Mouse (Mus musculus): ENCODE measurements around the gene Lrp6. TPM values are rescaled to one million over a fixed set of nuclear protein-coding genes. Genes with fewer than 3 reads are reported as not detected.

Gene Lrp6
- polyA plus RNA-seq, 1 experiment from 2014 or later = 33.6 TPM

DNA sequence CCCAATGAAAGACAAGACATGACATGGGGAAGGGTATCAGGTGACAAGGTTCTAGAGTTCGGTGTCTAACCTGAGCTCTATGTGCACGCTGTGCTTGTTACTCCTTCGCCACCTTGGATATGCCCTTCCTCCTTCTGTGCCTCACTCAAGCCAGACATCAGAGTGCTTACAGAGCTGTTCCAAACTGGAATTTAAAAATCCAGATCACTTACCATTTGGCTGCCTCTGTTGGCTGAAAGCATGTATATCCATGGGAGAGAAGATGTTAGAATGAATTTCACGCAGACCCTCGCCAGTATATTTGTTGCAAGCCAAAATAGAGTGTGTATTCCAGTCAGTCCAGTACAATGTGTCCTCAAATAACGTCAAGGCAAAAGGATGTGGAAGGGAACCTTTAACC lies 53.8 kb downstream of the Lrp6 start:
- ATAC-seq (replicated peaks; ENCODE audit: insufficient number of reproducible peaks, low FRiP score, low TSS enrichment, low read depth) = no peak
- no peak overlapping the region for H3K4me2 ChIP-seq (ENCODE audit: low read depth, low read length)
- WGBS = 72% methylated on average over 6 of the region's 6 CpGs
- peaks cover 5% of the 10 kb centered on the region for H3K4me1 ChIP-seq (ENCODE audit: control insufficient read depth, insufficient read depth, low read length)
- DNase-seq (ENCODE audit: low spot score) = no peak
- H3K27me3 ChIP-seq (ENCODE audit: control insufficient read depth, insufficient read depth, low read length) = no peaks in the 10 kb centered on the region
- no peaks in the 10 kb centered on the region for H3K36me3 ChIP-seq (replicated peaks; ENCODE audit: control insufficient read depth, insufficient read depth, low read depth, low read length)
- no peaks in the 10 kb centered on the region for H3K9me3 ChIP-seq (replicated peaks; ENCODE audit: control insufficient read depth, low read length)
- H3K27ac ChIP-seq (replicated peaks; ENCODE audit: low read depth, low read length) = no peak overlapping the region
- H3K4me3 ChIP-seq (ENCODE audit: low read depth, low read length) = no peak overlapping the region
- H3K9ac ChIP-seq (replicated peaks; ENCODE audit: low read length) = no peak overlapping the region

DNA sequence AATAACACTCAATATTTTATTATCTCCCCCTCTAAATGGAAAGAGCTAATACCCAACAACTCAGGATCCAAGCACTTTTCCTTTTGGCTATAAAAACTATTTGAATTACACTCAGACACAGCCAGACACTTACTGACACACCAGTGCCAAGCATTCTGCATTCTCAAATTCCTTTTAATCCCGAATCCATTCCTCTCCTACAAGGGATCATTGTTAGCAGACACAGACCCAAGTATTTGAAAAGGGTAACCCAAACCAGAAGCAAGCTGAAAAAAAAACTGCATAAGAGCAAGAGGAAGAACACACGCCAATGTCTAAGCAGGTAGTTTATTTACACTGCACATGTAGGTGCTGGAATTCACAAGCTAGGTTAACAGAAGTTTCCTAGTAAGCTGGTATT lies 54.3 kb downstream of the Lrp6 start:
- ATAC-seq (replicated peaks; ENCODE audit: insufficient number of reproducible peaks, low FRiP score, low TSS enrichment, low read depth) = no peak
- H3K4me1 ChIP-seq (ENCODE audit: control insufficient read depth, insufficient read depth, low read length) = peaks cover 5% of the 10 kb centered on the region
- 25% methylated on average over 2 of the region's 2 CpGs for WGBS
- H3K9ac ChIP-seq (replicated peaks; ENCODE audit: low read length) = no peak overlapping the region
- no peaks in the 10 kb centered on the region for H3K27me3 ChIP-seq (ENCODE audit: control insufficient read depth, insufficient read depth, low read length)
- H3K36me3 ChIP-seq (replicated peaks; ENCODE audit: control insufficient read depth, insufficient read depth, low read depth, low read length) = no peaks in the 10 kb centered on the region
- H3K27ac ChIP-seq (replicated peaks; ENCODE audit: low read depth, low read length) = no peak overlapping the region
- no peak overlapping the region for H3K4me3 ChIP-seq (ENCODE audit: low read depth, low read length)
- no peaks in the 10 kb centered on the region for H3K9me3 ChIP-seq (replicated peaks; ENCODE audit: control insufficient read depth, low read length)
- no peak overlapping the region for H3K4me2 ChIP-seq (ENCODE audit: low read depth, low read length)
- DNase-seq (ENCODE audit: low spot score) = peak; percentile 32

DNA sequence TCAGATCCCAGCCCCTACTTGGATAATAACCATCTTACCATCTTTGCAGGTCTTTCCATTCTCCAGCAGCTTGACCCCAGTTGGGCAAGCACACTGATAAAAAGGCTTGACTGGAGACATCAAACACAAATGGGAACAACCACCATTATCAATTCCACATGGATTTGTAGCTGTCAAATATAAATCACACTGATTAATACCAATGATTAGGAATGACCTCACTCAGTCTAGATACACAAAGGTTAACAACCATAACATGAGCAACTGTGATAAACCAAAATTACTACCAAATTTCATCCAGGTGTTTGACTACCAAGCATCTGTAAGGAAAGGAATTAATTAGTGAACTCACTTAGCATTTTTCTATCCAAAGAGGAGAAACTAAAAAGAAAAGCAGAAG lies 55.6 kb downstream of the Lrp6 start:
- Histone ChIP-seq H3K4me2 (ENCODE audit: low read depth, low read length) (no peak overlapping the region), H3K9me3 (replicated peaks; ENCODE audit: control insufficient read depth, low read length) (no peaks in the 10 kb centered on the region), H3K36me3 (replicated peaks; ENCODE audit: control insufficient read depth, insufficient read depth, low read depth, low read length) (no peaks in the 10 kb centered on the region; the same call in 1 of the 2 replicates), H3K9ac (replicated peaks; ENCODE audit: low read length) (no peak overlapping the region), H3K27me3 (ENCODE audit: control insufficient read depth, insufficient read depth, low read length) (no peaks in the 10 kb centered on the region), H3K4me3 (ENCODE audit: low read depth, low read length) (no peak overlapping the region), H3K27ac (replicated peaks; ENCODE audit: low read depth, low read length) (no peak overlapping the region), H3K4me1 (ENCODE audit: control insufficient read depth, insufficient read depth, low read length) (peaks cover 5% of the 10 kb centered on the region)
- DNase-seq (ENCODE audit: low spot score) (peak; percentile 62), ATAC-seq (replicated peaks; ENCODE audit: insufficient number of reproducible peaks, low FRiP score, low TSS enrichment, low read depth) (no peak)

DNA sequence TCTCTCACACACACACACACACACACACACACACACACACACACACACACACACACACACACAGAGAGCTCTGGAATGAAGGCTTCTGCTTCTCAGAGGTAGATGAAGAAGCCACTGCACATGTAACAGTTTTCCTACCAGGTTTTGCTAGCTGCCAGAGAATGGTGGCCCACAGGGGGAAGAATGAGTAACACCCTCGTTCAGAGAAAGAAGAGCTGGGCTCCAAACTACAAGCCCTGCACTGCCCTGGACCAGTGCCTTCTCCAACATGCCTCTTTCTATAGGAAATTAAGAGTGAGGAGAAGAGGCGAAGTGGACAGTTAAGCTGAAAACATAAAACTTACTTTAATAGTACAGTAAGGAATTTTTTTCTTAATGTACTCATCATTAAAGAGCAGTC lies 56.5 kb downstream of the Lrp6 start:
- Histone ChIP-seq H3K27me3 (ENCODE audit: control insufficient read depth, insufficient read depth, low read length) (no peaks in the 10 kb centered on the region), H3K27ac (replicated peaks; ENCODE audit: low read depth, low read length) (no peak overlapping the region), H3K4me3 (ENCODE audit: low read depth, low read length) (no peak overlapping the region), H3K9ac (replicated peaks; ENCODE audit: low read length) (no peak overlapping the region), H3K9me3 (replicated peaks; ENCODE audit: control insufficient read depth, low read length) (no peaks in the 10 kb centered on the region), H3K4me1 (ENCODE audit: control insufficient read depth, insufficient read depth, low read length) (peaks cover 5% of the 10 kb centered on the region), H3K36me3 (replicated peaks; ENCODE audit: control insufficient read depth, insufficient read depth, low read depth, low read length) (no peaks in the 10 kb centered on the region; the same call in 1 of the 2 replicates), H3K4me2 (ENCODE audit: low read depth, low read length) (no peak overlapping the region)
- no peak for ATAC-seq (replicated peaks; ENCODE audit: insufficient number of reproducible peaks, low FRiP score, low TSS enrichment, low read depth)
- DNase-seq (ENCODE audit: low spot score) = no peak
- WGBS = 45% methylated on average over 2 of the region's 2 CpGs

DNA sequence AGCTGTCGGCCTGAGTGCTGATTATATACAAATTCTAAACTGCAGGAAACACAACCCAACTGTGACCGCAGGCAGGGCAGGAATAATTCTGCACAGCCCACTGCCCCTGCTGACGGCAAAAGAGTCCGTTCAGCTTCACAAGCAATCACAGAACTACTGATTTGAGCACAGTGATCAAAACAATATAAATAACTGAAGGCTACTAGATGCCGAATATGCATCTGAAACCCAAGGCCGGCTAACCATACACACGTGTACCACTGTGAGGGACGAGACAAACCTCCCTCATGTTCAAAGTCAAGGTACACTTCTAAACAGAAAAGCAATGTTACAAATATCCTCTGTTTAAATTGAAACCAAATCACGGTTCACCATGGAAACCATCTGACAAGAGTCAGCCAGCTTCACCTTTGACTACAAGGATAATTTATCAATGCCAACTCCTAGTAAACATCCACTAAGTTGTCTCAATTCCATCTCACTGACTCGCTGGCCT lies 57.0 kb downstream of the Lrp6 start:
- no peak overlapping the region for H3K27ac ChIP-seq (replicated peaks; ENCODE audit: low read depth, low read length)
- H3K4me1 ChIP-seq (ENCODE audit: control insufficient read depth, insufficient read depth, low read length) = peaks cover 5% of the 10 kb centered on the region
- peak; percentile 34; the same call in 1 of the 2 replicates for ATAC-seq (replicated peaks; ENCODE audit: insufficient number of reproducible peaks, low FRiP score, low TSS enrichment, low read depth)
- 35% methylated on average over 10 of the region's 10 CpGs for WGBS
- no peaks in the 10 kb centered on the region for H3K27me3 ChIP-seq (ENCODE audit: control insufficient read depth, insufficient read depth, low read length)
- H3K9ac ChIP-seq (replicated peaks; ENCODE audit: low read length) = no peak overlapping the region
- H3K4me2 ChIP-seq (ENCODE audit: low read depth, low read length) = no peak overlapping the region
- no peak overlapping the region for H3K4me3 ChIP-seq (ENCODE audit: low read depth, low read length)
- peak; percentile 60 for DNase-seq (ENCODE audit: low spot score)
- H3K36me3 ChIP-seq (replicated peaks; ENCODE audit: control insufficient read depth, insufficient read depth, low read depth, low read length) = no peaks in the 10 kb centered on the region; the same call in 1 of the 2 replicates
- H3K9me3 ChIP-seq (replicated peaks; ENCODE audit: control insufficient read depth, low read length) = no peaks in the 10 kb centered on the region

DNA sequence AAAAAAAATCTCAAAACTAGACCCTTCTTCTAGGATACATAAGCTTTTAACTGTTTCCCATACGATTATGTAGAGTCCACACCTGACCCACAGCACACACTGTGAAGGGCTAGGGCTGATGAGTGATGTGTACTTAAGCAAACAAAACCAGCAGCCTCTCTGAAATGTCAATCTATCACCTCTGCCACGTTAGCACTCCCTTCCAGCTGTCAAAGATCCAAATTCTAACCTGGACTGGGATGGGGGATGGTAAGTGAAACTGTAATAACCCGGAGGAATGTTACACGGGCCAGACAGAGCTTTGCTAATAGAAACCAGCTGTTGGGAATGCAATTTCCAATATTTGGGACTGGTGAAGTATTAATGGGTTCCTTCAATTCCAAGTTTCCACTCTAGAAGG lies 61.9 kb downstream of the Lrp6 start:
- DNase-seq (ENCODE audit: low spot score) (peak; percentile 82), ATAC-seq (replicated peaks; ENCODE audit: insufficient number of reproducible peaks, low FRiP score, low TSS enrichment, low read depth) (peak; percentile 64; the same call in 1 of the 2 replicates)
- Histone ChIP-seq H3K36me3 (replicated peaks; ENCODE audit: control insufficient read depth, insufficient read depth, low read depth, low read length) (no peaks in the 10 kb centered on the region; the same call in 1 of the 2 replicates), H3K4me1 (ENCODE audit: control insufficient read depth, insufficient read depth, low read length) (peaks cover 2% of the 10 kb centered on the region; the same call in 1 of the 2 replicates), H3K4me3 (ENCODE audit: low read depth, low read length) (no peak overlapping the region), H3K9ac (replicated peaks; ENCODE audit: low read length) (no peak overlapping the region), H3K9me3 (replicated peaks; ENCODE audit: control insufficient read depth, low read length) (no peaks in the 10 kb centered on the region), H3K27me3 (ENCODE audit: control insufficient read depth, insufficient read depth, low read length) (no peaks in the 10 kb centered on the region), H3K27ac (replicated peaks; ENCODE audit: low read depth, low read length) (no peak overlapping the region; the same call in 1 of the 2 replicates), H3K4me2 (ENCODE audit: low read depth, low read length) (no peak overlapping the region)
- WGBS = 24% methylated on average over 4 of the region's 4 CpGs

DNA sequence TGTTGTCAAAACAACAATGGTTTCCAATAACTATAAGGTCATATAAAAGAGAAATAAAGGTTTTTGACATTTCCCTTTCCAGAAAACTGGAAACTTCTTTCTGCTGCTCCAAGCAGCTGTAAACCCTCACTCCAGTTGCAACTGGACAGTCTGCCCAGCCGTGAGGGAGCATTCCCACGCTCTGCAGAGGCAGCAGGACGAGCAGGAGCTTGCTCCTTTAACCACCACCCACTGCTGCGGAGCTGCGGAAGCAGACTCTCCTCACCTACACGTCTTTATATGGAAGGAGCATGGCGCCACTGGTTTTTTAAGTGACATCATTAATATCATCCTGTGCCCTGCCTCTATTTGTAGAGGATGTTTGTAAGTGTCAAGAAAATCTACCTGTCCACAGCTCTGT lies 64.4 kb downstream of the Lrp6 start:
- WGBS = 70% methylated on average over 7 of the region's 7 CpGs
- no peak overlapping the region for H3K4me3 ChIP-seq (ENCODE audit: low read depth, low read length)
- H3K9ac ChIP-seq (replicated peaks; ENCODE audit: low read length) = no peak overlapping the region
- no peak overlapping the region for H3K4me2 ChIP-seq (ENCODE audit: low read depth, low read length)
- ATAC-seq (replicated peaks; ENCODE audit: insufficient number of reproducible peaks, low FRiP score, low TSS enrichment, low read depth) = no peak
- H3K4me1 ChIP-seq (ENCODE audit: control insufficient read depth, insufficient read depth, low read length) = peaks cover 2% of the 10 kb centered on the region; the same call in 1 of the 2 replicates
- no peak for DNase-seq (ENCODE audit: low spot score)
- no peaks in the 10 kb centered on the region for H3K27me3 ChIP-seq (ENCODE audit: control insufficient read depth, insufficient read depth, low read length)
- H3K9me3 ChIP-seq (replicated peaks; ENCODE audit: control insufficient read depth, low read length) = no peaks in the 10 kb centered on the region
- no peak overlapping the region for H3K27ac ChIP-seq (replicated peaks; ENCODE audit: low read depth, low read length)
- no peaks in the 10 kb centered on the region; the same call in 1 of the 2 replicates for H3K36me3 ChIP-seq (replicated peaks; ENCODE audit: control insufficient read depth, insufficient read depth, low read depth, low read length)

DNA sequence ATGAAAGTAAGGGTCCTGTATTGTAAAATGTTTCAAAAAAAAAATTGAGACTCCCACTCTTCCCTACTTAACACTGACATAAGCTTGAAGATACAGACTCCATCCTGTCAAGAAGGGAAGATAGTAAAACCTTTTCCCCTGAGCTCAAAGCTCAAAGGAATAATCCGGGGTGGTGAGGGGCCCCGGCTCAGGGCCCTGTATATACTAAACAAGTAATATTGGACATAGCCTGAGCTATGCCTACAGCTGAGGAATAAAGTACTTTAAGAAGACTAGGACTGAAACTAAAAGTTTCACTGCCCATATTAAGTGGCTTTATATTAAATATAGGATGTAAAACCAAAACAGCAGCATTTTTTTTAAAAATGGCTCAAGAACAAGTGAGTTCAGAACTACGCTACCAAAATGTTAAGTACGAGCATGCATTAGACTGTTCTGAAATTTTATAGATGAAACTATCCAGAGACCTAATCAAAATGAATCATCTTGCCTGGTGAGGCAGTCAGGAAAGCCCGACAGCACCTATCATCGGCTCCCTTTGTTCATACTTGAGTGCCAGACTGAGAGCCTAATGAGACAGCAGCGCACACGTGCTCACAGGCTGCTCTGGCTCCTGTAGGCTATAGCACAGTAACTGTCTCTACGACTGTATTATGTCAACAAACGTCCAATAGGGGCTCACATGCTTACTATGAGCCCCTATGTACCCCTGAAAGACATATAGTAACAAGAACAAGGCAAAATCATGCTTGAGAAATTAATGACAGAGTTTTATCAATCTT lies 66.2 kb downstream of the Lrp6 start:
- H3K4me1 ChIP-seq (ENCODE audit: control insufficient read depth, insufficient read depth, low read length) = peaks cover 2% of the 10 kb centered on the region; the same call in 1 of the 2 replicates
- H3K9ac ChIP-seq (replicated peaks; ENCODE audit: low read length) = no peak overlapping the region
- no peaks in the 10 kb centered on the region for H3K27me3 ChIP-seq (ENCODE audit: control insufficient read depth, insufficient read depth, low read length)
- no peak overlapping the region for H3K4me3 ChIP-seq (ENCODE audit: low read depth, low read length)
- 65% methylated on average over 10 of the region's 10 CpGs for WGBS
- no peaks in the 10 kb centered on the region for H3K9me3 ChIP-seq (replicated peaks; ENCODE audit: control insufficient read depth, low read length)
- ATAC-seq (replicated peaks; ENCODE audit: insufficient number of reproducible peaks, low FRiP score, low TSS enrichment, low read depth) (peak; percentile 54; the same call in 1 of the 2 replicates), DNase-seq (ENCODE audit: low spot score) (no peak)
- no peaks in the 10 kb centered on the region for H3K36me3 ChIP-seq (replicated peaks; ENCODE audit: control insufficient read depth, insufficient read depth, low read depth, low read length)
- no peak overlapping the region for H3K27ac ChIP-seq (replicated peaks; ENCODE audit: low read depth, low read length)
- no peak overlapping the region for H3K4me2 ChIP-seq (ENCODE audit: low read depth, low read length)
